Mouse (Mus musculus): ENCODE results near the gene Lrrc61.

GRCm38 (mm10) chr6:48596545-48597232 lies 42.1 kb downstream of the Lrrc61 start:
- TF ChIP-seq CTCF (IDR thresholded peaks at IDR 0.05; ENCODE audit: extremely low read depth, insufficient read depth, low read length) (no peak), POLR2A (IDR thresholded peaks at IDR 0.05; ENCODE audit: extremely low read depth, insufficient read depth, low read length) (no peak)

All from cortical plate, adult 2 months (tissue).